Mouse (Mus musculus) hindbrain, embryonic 12.5 days (tissue): ENCODE data around the gene Plk2. TPM values are rescaled to one million over a fixed set of nuclear protein-coding genes. Genes with fewer than 3 reads are reported as not detected.
"Not testable (repeated sequence)": the region's sequence is repeated elsewhere in the genome, so short reads cannot be mapped to it uniquely, and the experiment has no call there.

Source experiments
- ATAC-seq: fragments of 200-750 bp; cut with Nextera tagmentation; 2 replicates; pipeline ENCODE4 v1.8.0; 2017; ENCODE audit warnings: moderate TSS enrichment; ENCODE audit not compliant: low FRiP score
- H3K27ac ChIP-seq: fragments of 300-500 bp; sonication (generic); 2 replicates; pipeline ENCODE4 v1.5.1; 2016; ENCODE audit warnings: mild to moderate bottlenecking
- H3K27me3 ChIP-seq: fragments of 300-500 bp; sonication (generic); 2 replicates; pipeline ENCODE4 v1.6.1; 2016; ENCODE audit warnings: mild to moderate bottlenecking
- H3K36me3 ChIP-seq: fragments of 300-500 bp; sonication (generic); 2 replicates; pipeline ENCODE4 v1.6.1; 2016; ENCODE audit warnings: mild to moderate bottlenecking
- H3K4me1 ChIP-seq: fragments of 300-500 bp; sonication (generic); 2 replicates; pipeline ENCODE4 v1.6.1; 2016
- H3K4me2 ChIP-seq: fragments of 300-500 bp; sonication (generic); replicated peaks from 2 replicates; pipeline ENCODE4 v1.6.1; 2016; ENCODE audit warnings: mild to moderate bottlenecking
- H3K4me3 ChIP-seq: fragments of 300-500 bp; sonication (generic); 2 replicates; pipeline ENCODE4 v1.5.1; 2016; ENCODE audit warnings: mild to moderate bottlenecking
- H3K9ac ChIP-seq: fragments of 300-500 bp; sonication (generic); 2 replicates; pipeline ENCODE4 v1.6.1; 2016; ENCODE audit warnings: mild to moderate bottlenecking, moderate library complexity
- H3K9me3 ChIP-seq: fragments of 300-500 bp; sonication (generic); replicated peaks from 2 replicates; pipeline ENCODE4 v1.6.1; 2016; ENCODE audit warnings: mild to moderate bottlenecking
- WGBS: fragments of 180-500 bp; shearing (Covaris S2); methylation state at CpG from one replicate; pipeline ENCODE4 v1.1.7; 2016; 5-methylcytosine and 5-hydroxymethylcytosine counted together
- polyA plus RNA-seq: library from polyadenylated mRNA; unstranded; fragments of >200 nt; fragmentation: Nextera tagmentation; extraction: Ambion mirVana; gene quantifications from 2 replicates; pipeline ENCODE4 v1.2.1, GENCODE M21; 2016

Gene Plk2
- polyA plus RNA-seq, 1 experiment from 2014 or later: 142 TPM

DNA sequence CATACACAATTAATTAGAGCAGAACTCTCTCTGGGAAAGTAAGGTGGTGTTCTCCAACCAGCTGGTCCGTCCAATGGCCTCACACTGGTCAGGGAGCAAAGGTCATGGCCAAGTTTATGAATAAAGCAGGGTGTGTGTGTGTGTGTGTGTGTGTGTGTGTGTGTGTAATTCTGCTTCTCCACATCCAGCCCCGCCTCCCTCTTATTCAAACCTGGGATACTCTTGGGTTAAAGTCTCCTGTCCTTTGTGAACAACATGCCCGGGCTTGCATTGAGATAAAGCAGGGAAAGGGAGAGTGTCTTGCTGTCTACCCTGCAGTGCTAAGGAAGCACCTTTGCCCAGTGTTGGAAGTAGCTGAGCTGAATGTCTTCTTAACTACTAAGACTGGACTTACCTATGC is 2.2 kb upstream of the Plk2 start:
- 46% methylated on average over 3 of the region's 3 CpGs for WGBS
- no peak for ATAC-seq
- Histone ChIP-seq H3K27ac (no peak overlapping the region), H3K27me3 (no peaks in the 10 kb centered on the region), H3K9me3 (peaks cover 6% of the 10 kb centered on the region; the same call in 1 of the 2 replicates), H3K9ac (no peak overlapping the region), H3K4me1 (peaks cover 3% of the 10 kb centered on the region; the same call in 1 of the 2 replicates), H3K36me3 (peaks cover 2% of the 10 kb centered on the region), H3K4me2 (no peak overlapping the region), H3K4me3 (no peak overlapping the region)

DNA sequence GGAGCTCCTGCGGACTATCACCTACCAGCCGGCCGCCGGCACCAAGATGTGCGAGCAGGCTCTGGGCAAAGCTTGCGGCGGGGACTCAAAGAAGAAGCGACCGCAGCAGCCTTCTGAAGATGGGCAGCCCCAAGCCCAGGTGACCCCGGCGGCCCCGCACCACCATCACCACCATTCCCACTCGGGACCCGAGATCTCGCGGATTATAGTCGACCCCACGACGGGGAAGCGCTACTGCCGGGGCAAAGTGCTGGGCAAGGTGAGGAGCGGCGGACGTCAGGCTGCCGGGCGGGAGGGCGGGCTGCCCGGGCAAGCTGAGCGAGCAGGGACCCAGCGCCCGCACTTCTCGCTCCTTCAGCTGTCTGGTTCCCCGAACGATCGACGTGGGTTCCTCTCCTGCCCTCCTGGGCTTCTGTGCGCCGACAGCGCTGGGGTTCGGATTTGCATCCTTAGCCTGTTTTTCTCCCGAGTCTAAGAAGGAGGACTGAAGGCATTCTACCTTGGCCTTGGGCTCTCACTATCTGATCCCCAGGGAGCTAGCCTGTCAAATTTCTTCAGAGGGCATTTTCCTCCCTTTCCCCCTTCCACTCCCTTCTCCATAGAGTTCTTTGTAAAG is 441 bp downstream of the Plk2 start:
- Histone ChIP-seq H3K36me3 (peaks cover 27% of the 10 kb centered on the region), H3K4me2 (peak overlapping the region; percentile 97), H3K9ac (peak overlapping the region; percentile 88), H3K27ac (peak overlapping the region; percentile 87), H3K27me3 (no peaks in the 10 kb centered on the region), H3K4me3 (peak overlapping the region; percentile 69), H3K9me3 (no peaks in the 10 kb centered on the region), H3K4me1 (peaks cover 8% of the 10 kb centered on the region; the same call in 1 of the 2 replicates)
- peak; percentile 59 for ATAC-seq
- WGBS: under 1% methylated on average over 40 of the region's 41 CpGs

DNA sequence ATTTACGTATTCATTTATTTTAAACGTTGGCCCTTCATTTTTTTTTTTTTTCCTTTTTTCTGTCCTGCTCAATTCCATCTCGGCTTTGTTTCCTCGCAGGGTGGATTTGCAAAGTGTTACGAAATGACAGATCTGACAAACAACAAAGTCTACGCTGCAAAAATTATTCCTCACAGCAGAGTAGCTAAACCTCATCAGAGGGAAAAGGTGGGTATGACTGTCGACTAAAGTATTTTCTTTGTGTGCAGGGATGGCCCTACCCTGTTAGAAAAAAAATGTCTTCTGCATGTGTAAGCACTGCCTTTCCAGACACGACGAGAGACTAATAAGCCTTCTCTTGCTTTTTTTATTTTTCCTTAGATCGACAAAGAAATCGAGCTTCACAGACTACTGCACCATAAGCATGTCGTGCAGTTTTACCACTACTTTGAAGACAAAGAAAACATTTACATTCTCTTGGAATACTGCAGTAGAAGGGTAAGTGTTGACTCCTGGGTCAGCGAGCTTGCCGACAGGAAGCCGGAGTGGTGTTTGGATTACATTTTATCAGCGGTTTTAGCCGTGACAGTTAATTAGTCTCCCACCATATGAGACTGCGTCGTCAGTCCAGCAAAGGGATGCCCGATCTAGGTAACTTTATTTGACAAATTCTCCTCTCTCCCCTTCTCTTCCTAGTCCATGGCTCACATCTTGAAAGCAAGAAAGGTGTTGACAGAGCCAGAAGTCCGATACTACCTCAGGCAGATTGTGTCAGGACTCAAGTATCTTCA is 1.3 kb downstream of the Plk2 start:
- 25% methylated on average over 21 of the region's 21 CpGs for WGBS
- peak overlapping the region; percentile 97 for H3K4me2 ChIP-seq
- no peak for ATAC-seq
- no peaks in the 10 kb centered on the region for H3K27me3 ChIP-seq
- peaks cover 8% of the 10 kb centered on the region; the same call in 1 of the 2 replicates for H3K4me1 ChIP-seq
- H3K9ac ChIP-seq: peak overlapping the region; percentile 88
- H3K4me3 ChIP-seq: peak overlapping the region; percentile 69
- peaks cover 35% of the 10 kb centered on the region for H3K36me3 ChIP-seq
- H3K27ac ChIP-seq: peak overlapping the region; percentile 87
- H3K9me3 ChIP-seq: no peaks in the 10 kb centered on the region

DNA sequence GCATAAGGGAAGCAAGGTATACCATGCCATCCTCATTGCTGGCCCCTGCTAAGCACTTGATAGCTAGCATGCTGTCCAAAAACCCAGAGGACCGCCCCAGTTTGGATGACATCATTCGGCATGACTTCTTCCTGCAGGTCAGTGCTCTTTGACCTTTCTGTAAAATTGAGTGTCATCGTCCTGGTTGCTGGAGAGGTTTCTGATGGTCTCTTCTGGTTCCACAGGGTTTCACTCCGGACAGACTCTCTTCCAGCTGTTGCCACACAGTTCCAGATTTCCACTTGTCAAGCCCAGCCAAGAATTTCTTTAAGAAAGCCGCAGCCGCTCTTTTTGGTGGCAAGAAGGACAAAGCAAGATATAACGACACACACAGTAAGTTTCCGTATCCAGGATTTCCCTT is 2.9 kb downstream of the Plk2 start:
- Histone ChIP-seq H3K27me3 (no peaks in the 10 kb centered on the region), H3K4me1 (peaks cover 8% of the 10 kb centered on the region; the same call in 1 of the 2 replicates), H3K36me3 (peaks cover 38% of the 10 kb centered on the region), H3K4me3 (0 out of 2 replicates have a peak overlapping the region, but pooled peaks have one; percentile 7), H3K9me3 (no peaks in the 10 kb centered on the region), H3K27ac (no peak overlapping the region), H3K4me2 (peak overlapping the region; percentile 27), H3K9ac (no peak overlapping the region)
- no peak for ATAC-seq
- WGBS: 90% methylated on average over 8 of the region's 8 CpGs

- Histone ChIP-seq H3K4me3 (0 out of 2 replicates have a peak overlapping the region, but pooled peaks have one; percentile 7), H3K27ac (no peak overlapping the region), H3K9ac (no peak overlapping the region; the same call in 1 of the 2 replicates), H3K9me3 (no peaks in the 10 kb centered on the region), H3K36me3 (peaks cover 38% of the 10 kb centered on the region), H3K4me2 (peak overlapping the region; percentile 27), H3K27me3 (no peaks in the 10 kb centered on the region), H3K4me1 (peaks cover 8% of the 10 kb centered on the region; the same call in 1 of the 2 replicates)
- 75% methylated on average over 24 of the region's 24 CpGs for WGBS
- ATAC-seq: no peak
These were observed 3.8 kb downstream of the Plk2 start for GRCm38 (mm10) chr13:110398513-110399270.

GRCm38 (mm10) chr13:110401443-110401842 is 6.6 kb downstream of the Plk2 start:
- 84% methylated on average over 3 of the region's 3 CpGs for WGBS
- no peak overlapping the region for H3K27ac ChIP-seq
- H3K9me3 ChIP-seq: no peaks in the 10 kb centered on the region
- H3K4me1 ChIP-seq: peaks cover 8% of the 10 kb centered on the region; the same call in 1 of the 2 replicates
- H3K27me3 ChIP-seq: no peaks in the 10 kb centered on the region
- no peak overlapping the region for H3K4me3 ChIP-seq
- peaks cover 38% of the 10 kb centered on the region for H3K36me3 ChIP-seq
- no peak for ATAC-seq
- H3K9ac ChIP-seq: no peak overlapping the region
- no peak overlapping the region for H3K4me2 ChIP-seq

DNA sequence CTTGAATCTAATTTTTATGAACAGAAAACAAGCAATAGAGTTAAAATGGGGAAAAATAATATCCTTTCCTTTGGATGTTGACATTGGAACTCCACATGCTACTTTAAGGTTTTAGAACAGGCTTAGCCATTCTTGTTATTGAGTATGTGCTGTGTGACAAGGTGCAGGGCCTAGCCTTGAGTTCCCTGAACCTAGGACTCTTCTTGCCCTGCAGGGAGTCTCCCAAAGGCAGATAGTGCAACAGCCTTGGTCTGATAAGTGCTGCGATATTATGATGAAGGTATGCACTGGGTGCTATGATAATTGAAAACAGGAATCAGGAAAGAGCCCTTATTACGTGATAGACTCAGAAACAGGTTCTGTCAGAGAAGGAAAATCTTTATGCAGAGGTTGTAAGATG is 7.0 kb downstream of the Plk2 start:
- H3K27me3 ChIP-seq: no peaks in the 10 kb centered on the region
- H3K9ac ChIP-seq: no peak overlapping the region
- ATAC-seq: no peak
- no peak overlapping the region for H3K4me2 ChIP-seq
- H3K27ac ChIP-seq: no peak overlapping the region
- H3K36me3 ChIP-seq: peaks cover 38% of the 10 kb centered on the region
- WGBS: 94% methylated on average over 2 of the region's 2 CpGs
- H3K4me3 ChIP-seq: no peak overlapping the region
- peaks cover 5% of the 10 kb centered on the region; the same call in 1 of the 2 replicates for H3K4me1 ChIP-seq
- H3K9me3 ChIP-seq: no peaks in the 10 kb centered on the region

GRCm38 (mm10) chr13:110404059-110404458 is 9.2 kb downstream of the Plk2 start:
- no peak for ATAC-seq
- WGBS: 72% methylated on average over 8 of the region's 8 CpGs
- H3K4me2 ChIP-seq: no peak overlapping the region
- H3K9ac ChIP-seq: no peak overlapping the region
- H3K27ac ChIP-seq: no peak overlapping the region
- no peaks in the 10 kb centered on the region for H3K27me3 ChIP-seq
- peaks cover 22% of the 10 kb centered on the region for H3K36me3 ChIP-seq
- no peaks in the 10 kb centered on the region for H3K4me1 ChIP-seq
- H3K4me3 ChIP-seq: no peak overlapping the region
- no peaks in the 10 kb centered on the region for H3K9me3 ChIP-seq

- H3K27me3 ChIP-seq, H3K9me3 ChIP-seq, H3K4me3 ChIP-seq, H3K9ac ChIP-seq, ATAC-seq, H3K4me1 ChIP-seq, H3K27ac ChIP-seq, H3K4me2 ChIP-seq: not testable (repeated sequence)
- 94% methylated on average over 5 of the region's 5 CpGs for WGBS
- peaks cover 16% of the 10 kb centered on the region for H3K36me3 ChIP-seq
These were observed 9.8 kb downstream of the Plk2 start for GRCm38 (mm10) chr13:110404686-110405085.

DNA sequence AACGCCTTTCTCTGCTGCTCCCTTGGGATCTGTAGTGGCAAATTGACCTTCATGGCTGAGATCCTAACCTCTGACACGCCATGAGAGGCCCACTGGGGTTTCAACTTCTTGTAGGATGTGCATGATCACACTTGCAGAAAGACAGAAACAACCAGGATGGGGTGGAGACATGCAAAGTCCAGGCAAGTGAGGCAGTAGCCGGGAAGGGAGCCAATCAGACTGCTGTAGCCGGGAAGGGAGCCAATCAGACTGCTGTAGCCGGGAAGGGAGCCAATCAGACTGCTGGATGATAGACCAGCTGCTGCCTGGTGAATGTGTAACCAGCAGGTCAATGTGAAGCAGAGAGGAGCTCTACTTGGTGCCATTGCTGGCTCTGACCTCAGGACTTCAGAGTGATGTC is 11.3 kb downstream of the Plk2 start:
- Histone ChIP-seq H3K4me2 (no peak overlapping the region), H3K36me3 (peaks cover 3% of the 10 kb centered on the region; the same call in 1 of the 2 replicates), H3K27me3 (no peaks in the 10 kb centered on the region), H3K27ac (no peak overlapping the region), H3K9ac (no peak overlapping the region), H3K4me1 (no peaks in the 10 kb centered on the region), H3K9me3 (no peaks in the 10 kb centered on the region), H3K4me3 (no peak overlapping the region)
- no peak for ATAC-seq
- 69% methylated on average over 5 of the region's 5 CpGs for WGBS

DNA sequence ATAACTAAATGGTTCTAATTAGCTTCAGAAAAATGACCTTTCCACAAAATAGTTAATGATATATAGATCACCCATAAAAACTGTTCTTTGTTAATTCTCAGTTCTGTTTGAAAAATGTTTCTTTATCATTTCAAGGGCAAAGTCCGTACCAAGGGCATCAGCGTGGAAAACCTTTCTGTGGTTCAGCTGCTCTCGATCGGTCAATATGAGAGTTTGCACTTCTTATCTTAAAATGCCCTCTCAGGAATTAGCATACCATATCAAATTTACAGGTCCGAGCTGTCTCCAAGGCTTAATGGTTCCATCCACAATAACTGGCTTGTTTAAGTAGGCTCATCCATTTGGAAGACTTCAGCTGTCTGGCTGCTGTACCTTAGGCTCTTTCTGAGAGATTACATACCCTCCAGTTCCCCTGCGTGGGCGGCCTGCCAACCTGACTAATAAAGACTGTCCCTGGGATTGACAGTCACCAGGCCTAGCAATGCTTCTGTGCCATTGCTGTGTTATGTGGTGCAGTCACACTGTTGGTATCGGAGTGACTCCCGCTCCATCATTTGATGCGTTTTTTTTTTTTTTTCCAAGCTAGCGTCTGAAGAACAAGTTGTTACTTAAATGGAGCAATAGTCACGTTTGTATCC is 17.8 kb downstream of the Plk2 start:
- Histone ChIP-seq H3K9me3 (no peaks in the 10 kb centered on the region), H3K4me1 (no peaks in the 10 kb centered on the region), H3K4me2 (no peak overlapping the region), H3K36me3 (no peaks in the 10 kb centered on the region), H3K4me3 (no peak overlapping the region), H3K27me3 (no peaks in the 10 kb centered on the region), H3K27ac (no peak overlapping the region), H3K9ac (no peak overlapping the region)
- 86% methylated on average over 12 of the region's 12 CpGs for WGBS
- no peak for ATAC-seq

- ATAC-seq: no peak
- Histone ChIP-seq H3K4me2 (no peak overlapping the region), H3K4me1 (no peaks in the 10 kb centered on the region), H3K27ac (no peak overlapping the region), H3K4me3 (no peak overlapping the region), H3K9me3 (no peaks in the 10 kb centered on the region), H3K9ac (no peak overlapping the region), H3K27me3 (no peaks in the 10 kb centered on the region), H3K36me3 (no peaks in the 10 kb centered on the region)
- 86% methylated on average over 5 of the region's 5 CpGs for whole genome bisulfite sequencing
These were observed 23.8 kb downstream of the Plk2 start for GRCm38 (mm10) chr13:110418656-110419055.
